Mouse (Mus musculus) neural tube, embryonic 10.5 days (tissue): ENCODE measurements around the gene Ptpru.

Experiments
- DNase-seq: peaks from one replicate; pipeline ENCODE4 v3.0.0-alpha.2; 2017; ENCODE audit warnings: low spot score; ENCODE audit errors: extremely low spot score

Gene Ptpru

GRCm38 (mm10) chr4:131786800-131787199, 51.3 kb downstream of the Ptpru start:
- no peak for DNase-seq

DNA sequence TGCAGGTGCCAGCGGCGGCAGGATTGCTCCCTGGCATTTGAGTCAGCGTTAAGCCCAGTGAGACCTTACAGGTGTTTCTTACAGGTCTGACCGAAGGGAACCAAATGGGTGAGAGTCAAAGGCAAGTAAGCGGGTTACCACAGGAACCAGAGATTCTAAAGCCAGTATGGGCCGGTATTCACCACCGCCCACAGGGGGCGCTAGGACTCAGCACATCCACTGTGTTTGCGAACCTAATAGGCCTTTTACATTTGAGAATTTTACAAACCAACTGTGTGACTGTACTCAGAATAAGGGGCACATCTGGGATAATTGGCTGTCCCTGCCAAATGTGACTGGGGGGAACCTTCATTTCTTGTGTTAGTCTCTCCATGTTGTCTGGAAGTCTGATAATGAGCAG, 54.1 kb downstream of the Ptpru start:
- DNase-seq: peak; percentile 57

DNA sequence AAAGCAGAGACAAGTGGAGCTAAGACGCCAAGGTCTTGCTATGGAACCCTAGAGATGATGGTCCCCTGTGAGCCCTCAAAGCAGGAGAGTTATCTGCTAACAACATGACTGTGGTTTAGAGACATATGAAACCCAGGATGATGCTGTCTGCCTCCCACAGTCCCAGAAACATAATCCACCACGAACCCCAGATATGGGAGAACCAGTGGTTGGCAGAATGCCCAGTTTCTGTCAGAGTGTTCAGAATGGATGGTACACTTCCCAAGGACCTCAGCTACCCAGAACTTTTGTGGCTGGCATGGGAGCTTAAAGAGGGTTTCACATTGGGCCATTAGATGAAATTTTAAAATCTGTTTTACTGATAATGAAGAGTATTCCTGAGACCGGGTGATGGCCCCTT, 57.1 kb downstream of the Ptpru start:
- DNase-seq: no peak

DNA sequence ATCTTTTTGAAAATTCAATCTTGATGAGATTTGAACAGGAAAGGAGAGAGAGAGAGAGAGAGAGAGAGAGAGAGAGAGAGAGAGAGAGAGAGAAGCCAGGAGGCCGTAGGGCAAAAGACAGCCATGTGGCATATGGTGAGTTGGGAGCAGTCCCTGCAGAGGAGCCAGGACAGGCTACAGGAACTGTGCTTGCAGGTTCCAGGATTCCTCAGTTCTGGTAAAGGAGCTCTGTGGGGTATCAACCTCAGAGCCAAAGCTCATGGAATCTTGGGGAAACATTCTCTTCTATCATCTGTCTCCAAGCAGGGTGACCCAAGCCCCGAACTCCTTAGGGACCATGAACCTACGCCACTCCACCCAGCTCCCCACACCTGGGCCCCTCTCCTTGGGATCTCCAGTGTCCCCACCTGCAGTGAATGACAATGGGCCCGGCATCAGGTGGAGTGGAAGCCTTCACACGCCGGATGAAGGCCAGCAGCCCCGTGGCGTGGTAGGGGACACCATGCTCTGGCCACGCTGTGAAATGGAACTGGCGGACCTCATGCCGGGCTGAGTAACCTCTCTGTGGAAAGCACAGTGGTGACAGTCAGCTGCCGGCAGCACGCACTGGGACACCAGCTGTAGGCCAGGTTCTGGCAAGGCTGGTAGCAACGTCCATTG, 59.3 kb downstream of the Ptpru start:
- no peak for DNase-seq

DNA sequence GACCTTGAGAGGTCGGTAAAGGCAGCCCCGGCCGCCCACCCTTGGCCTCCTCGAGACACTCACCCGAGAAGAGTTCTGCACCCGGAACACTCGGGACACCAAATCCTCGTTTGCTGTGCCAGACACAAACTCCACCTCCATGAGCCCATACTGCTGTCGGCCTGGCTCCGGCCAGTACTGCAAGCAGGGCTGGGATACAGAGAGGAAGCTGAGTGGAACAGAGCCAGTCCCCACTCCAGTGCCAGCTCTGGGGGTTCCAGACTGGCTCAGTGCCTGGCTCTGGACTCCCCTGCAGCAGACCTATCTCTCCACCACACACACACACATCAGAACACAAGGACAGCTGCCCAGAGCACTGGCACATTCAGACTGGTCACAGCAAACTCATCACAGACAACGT, 66.7 kb downstream of the Ptpru start:
- no peak for DNase-seq

DNA sequence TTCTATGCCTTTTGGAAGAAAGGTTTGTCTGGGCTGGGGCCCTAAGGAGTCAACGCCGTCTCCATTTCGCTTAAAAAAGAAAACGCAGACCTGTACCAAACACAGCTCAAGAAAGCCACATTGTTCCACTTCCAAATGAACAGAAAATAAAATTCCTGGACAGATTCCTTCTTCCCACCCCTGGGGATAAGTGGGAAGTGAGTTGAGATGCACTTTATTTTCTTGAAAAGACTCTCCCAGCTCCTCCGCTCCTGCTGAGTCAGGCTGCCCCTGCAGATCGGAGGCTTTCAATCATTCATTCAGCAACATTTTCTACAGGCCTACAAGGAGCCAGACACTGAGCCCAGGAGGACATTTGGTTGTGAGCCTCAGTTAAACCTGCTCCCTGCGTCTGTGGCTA, 74.2 kb downstream of the Ptpru start:
- no peak for DNase-seq

DNA sequence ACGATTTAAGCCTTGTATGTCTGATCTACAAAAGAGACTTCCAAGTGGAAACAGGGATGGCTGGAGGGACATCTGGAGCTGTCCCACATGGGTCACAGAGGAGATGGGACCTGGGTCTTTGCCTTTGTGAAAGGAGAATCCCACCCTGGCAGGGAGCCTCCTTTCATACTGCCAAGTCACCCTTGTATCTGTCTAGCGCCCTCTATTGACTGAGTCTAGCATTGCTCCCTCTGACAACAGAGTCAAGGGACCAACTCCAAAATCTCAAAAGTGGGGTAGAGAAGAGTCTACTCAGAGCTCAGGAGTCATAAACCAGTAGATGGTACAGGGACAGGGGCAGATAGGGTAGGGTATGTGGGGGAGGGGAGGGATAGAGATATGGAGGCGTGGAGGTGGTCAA, 74.6 kb downstream of the Ptpru start:
- DNase-seq: no peak

- no peak for DNase-seq
These were observed 75.8 kb downstream of the Ptpru start for GRCm38 (mm10) chr4:131762211-131762784.

GRCm38 (mm10) chr4:131752204-131752837, 85.8 kb downstream of the Ptpru start:
- DNase-seq: no peak

DNA sequence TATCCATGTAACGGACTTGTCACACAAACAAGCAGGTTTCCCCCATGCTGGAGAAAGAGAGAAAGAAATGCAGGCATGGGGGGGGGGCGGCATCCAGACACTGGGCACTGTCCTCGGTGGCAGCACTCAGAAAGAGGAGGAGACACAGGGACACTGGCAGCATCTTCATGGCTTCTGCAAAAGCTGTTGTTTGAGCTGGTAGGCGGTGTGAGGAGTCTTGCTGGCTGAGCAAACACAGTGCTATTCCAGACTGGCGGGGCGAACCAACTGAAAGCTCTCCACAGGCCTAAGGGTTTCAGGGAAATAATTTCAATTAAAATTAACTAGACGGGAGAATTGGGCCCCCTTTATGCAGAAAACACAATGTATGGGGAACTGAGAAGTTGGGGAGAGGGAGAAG, 86.5 kb downstream of the Ptpru start:
- DNase-seq: no peak

DNA sequence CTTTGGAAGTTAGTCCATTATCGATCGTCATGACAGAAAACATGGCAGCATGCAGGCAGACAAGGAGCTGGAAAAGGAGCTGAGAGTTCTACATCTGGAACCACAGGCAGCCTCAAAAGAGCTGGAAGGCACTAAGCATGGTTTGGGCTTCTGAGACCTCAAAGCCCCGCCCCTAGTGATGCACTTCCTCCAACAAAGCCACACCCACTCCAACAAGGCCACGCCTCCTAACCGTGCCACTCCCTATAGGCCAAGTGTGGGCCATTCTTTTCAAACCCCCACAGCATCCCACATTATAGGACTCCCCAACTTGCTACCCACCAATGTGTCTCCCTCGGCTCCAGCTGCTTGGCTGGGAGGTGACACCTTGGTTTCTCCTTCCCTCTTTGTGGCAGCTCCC, 88.3 kb downstream of the Ptpru start:
- no peak for DNase-seq

DNA sequence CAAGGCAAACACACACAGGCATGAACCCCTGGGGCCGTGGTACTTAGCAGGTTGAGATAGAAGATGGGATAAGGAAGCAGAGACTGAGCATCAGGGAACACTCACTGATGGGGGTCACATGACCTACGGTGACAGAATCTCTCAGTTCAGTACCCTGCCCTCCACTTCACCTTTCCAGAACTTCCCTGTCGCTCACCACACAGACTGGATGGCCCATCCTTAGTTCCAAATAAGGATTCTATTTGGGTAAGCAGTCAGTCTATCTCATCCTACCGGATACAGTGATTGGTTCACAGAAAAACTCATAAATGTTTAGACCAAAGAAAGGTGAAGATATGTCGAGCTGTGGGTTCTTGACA, 93.4 kb downstream of the Ptpru start:
- DNase-seq: no peak

DNA sequence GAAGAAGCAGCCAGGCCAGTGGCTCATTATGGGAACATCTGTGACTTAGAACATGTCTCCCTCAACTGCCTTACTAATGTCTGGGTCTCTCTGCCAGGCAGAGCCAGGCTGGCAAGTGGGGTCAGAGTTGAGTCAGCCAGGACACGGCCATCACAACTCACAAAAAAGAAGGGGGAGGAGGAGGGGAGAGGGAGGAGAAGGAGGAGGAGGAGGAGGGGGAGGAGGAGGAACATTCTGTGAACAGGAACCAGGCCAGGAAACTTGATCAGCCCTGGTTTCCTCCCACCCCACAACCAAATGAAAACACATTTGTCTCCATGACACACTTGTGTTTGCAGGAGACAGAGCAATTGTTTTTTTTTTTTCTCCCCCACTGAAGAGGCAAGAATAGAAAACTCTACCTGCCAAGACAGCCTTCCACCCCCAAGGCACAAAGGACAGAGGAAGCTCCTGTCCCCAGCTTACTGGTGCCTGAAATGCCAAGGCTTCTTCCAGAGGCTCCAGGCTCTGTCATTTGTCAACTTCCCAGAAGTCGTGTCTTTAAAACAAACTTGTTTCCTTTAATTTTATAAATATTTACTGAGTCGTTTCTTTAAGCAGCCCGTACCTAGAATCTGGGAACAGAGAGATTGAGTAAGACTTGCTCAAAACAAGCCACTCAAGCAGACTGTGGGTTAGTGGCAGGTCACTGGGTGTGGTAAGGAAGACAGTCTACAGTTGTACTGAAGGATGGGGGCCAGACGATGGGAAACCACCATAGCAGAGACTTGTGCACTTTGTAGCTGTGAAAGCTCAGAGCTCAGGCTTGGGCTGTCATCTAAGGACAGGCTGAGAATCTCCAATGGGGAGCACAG, 94.0 kb downstream of the Ptpru start:
- DNase-seq: no peak

GRCm38 (mm10) chr4:131743031-131743430, 95.1 kb downstream of the Ptpru start:
- DNase-seq: no peak

DNA sequence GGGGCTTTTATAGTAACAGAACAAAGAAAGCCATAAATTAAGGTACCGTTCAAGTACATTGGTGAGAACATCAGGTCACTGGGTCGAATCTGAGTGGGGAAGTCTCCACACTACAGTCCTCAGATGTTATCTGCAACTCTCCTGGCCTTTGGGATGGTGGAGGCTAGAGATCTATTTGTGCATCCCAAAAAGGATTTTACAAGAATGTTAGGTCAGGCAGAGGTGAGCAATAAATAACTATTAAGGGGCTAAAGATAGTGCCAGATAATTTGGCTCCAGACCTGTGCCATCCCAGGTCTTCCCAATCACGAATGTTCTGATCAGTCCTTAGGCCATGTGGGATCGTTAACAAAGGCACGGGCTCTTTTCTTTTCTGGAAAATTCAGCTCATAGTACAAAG, 97.5 kb downstream of the Ptpru start:
- no peak for DNase-seq

DNA sequence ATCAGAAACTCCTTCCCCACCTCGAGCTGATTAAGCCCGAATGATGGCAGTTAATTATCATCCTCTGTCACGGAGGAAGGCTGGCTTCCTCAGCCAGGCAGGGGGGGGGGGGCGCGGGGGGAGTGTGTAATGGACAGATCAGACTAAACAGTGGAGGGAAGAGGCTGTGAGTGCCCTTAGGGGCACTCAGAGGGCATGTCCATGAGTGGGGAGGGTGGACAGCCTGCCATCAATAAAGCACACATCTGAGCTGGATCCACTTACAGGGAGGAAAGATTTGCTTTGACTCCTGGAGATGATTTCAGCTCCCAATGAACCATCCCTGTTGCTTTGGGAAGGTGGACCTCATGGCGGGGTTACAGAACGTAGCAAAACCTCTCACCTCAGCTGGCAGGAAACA, 109.5 kb downstream of the Ptpru start:
- DNase-seq: no peak

- peak; percentile 59 for DNase-seq
These were observed 114.5 kb downstream of the Ptpru start for GRCm38 (mm10) chr4:131723415-131724080.

GRCm38 (mm10) chr4:131722121-131722841, 115.8 kb downstream of the Ptpru start:
- DNase-seq: no peak

- no peak for DNase-seq
These were observed 118.9 kb downstream of the Ptpru start for GRCm38 (mm10) chr4:131719151-131719550.
